ENCODE assay signal across 8 mouse cellular contexts in genomic region chr11:83465976-83466375, GRCm38 (mm10). TPM values are rescaled to one million over a fixed set of nuclear protein-coding genes. Genes with fewer than 3 reads are reported as not detected.
DNase-seq lines count a peak whose midpoint lies in the region; ATAC-seq lines count a peak whose summit lies in the region.

No protein-coding gene starts in this region.

- no peaks in the 10 kb centered on the region for H3K36me3 ChIP-seq in embryonic facial prominence, embryonic 14.5 days (ENCODE audit: control insufficient read depth, insufficient read depth, low read length)
- no peaks in the 10 kb centered on the region for H3K36me3 ChIP-seq in embryonic facial prominence, embryonic 10.5 days (replicated peaks)
- no peaks in the 10 kb centered on the region for H3K36me3 ChIP-seq in midbrain, embryonic 14.5 days (ENCODE audit: control insufficient read depth, insufficient read depth, low read length)
- no peaks in the 10 kb centered on the region for H3K36me3 ChIP-seq in midbrain, embryonic 10.5 days
- no peaks in the 10 kb centered on the region for H3K36me3 ChIP-seq in heart, embryonic 16.5 days (ENCODE audit: control insufficient read depth, insufficient read depth)

- H3K27me3 ChIP-seq in embryonic facial prominence, embryonic 14.5 days (replicated peaks; ENCODE audit: control insufficient read depth, insufficient read depth, low read length): peaks cover 23% of the 10 kb centered on the region
- H3K27me3 ChIP-seq in embryonic facial prominence, embryonic 10.5 days (replicated peaks; ENCODE audit: low read depth, poor library complexity, severe bottlenecking): peaks cover 75% of the 10 kb centered on the region
- peaks cover 33% of the 10 kb centered on the region for H3K27me3 ChIP-seq in midbrain, embryonic 14.5 days (ENCODE audit: control insufficient read depth, insufficient read depth, low read length)
- H3K27me3 ChIP-seq in midbrain, embryonic 10.5 days (ENCODE audit: low read depth, poor library complexity, severe bottlenecking): peaks cover 91% of the 10 kb centered on the region
- H3K27me3 ChIP-seq in heart, embryonic 16.5 days (ENCODE audit: control insufficient read depth, insufficient read depth, low read length): peaks cover 17% of the 10 kb centered on the region

- H3K9ac ChIP-seq in embryonic facial prominence, embryonic 14.5 days (ENCODE audit: low read depth, low read length): no peak overlapping the region
- no peak overlapping the region for H3K9ac ChIP-seq in midbrain, embryonic 14.5 days (replicated peaks; ENCODE audit: low read length)
- no peak overlapping the region for H3K9ac ChIP-seq in heart, embryonic 16.5 days (ENCODE audit: low read length)

- H3K27ac ChIP-seq in embryonic facial prominence, embryonic 14.5 days (replicated peaks; ENCODE audit: low read depth, low read length): peak overlapping the region; percentile 28; the same call in 1 of the 2 replicates
- no peak overlapping the region for H3K27ac ChIP-seq in embryonic facial prominence, embryonic 10.5 days (replicated peaks)
- H3K27ac ChIP-seq in midbrain, embryonic 14.5 days (replicated peaks; ENCODE audit: low read depth, low read length): no peak overlapping the region
- H3K27ac ChIP-seq in midbrain, embryonic 10.5 days (replicated peaks): no peak overlapping the region
- peak overlapping the region; percentile 29 for H3K27ac ChIP-seq in heart, embryonic 16.5 days (ENCODE audit: low read length)

- DNase-seq in embryonic facial prominence, embryonic 14.5 days (ENCODE audit: low spot score): peak; percentile 48
- no peak for DNase-seq in embryonic facial prominence, embryonic 10.5 days (ENCODE audit: low spot score)
- DNase-seq in midbrain, embryonic 14.5 days: peak; percentile 32
- DNase-seq in midbrain, embryonic 10.5 days (ENCODE audit: low spot score): no peak
- peak; percentile 83 for DNase-seq in lung, postnatal 25 days (ENCODE audit: low spot score)
- DNase-seq in testis, postnatal 10 days (ENCODE audit: low spot score): no peak
- DNase-seq in layer of hippocampus, adult 8-10 months (ENCODE audit: low spot score in 2 of 2): no peak

- H3K9me3 ChIP-seq in embryonic facial prominence, embryonic 14.5 days (ENCODE audit: control insufficient read depth, low read length): no peaks in the 10 kb centered on the region
- H3K9me3 ChIP-seq in embryonic facial prominence, embryonic 10.5 days: no peaks in the 10 kb centered on the region
- no peaks in the 10 kb centered on the region for H3K9me3 ChIP-seq in midbrain, embryonic 14.5 days (ENCODE audit: control insufficient read depth, low read length)
- no peaks in the 10 kb centered on the region for H3K9me3 ChIP-seq in midbrain, embryonic 10.5 days (replicated peaks)
- peaks cover 4% of the 10 kb centered on the region for H3K9me3 ChIP-seq in heart, embryonic 16.5 days (replicated peaks; ENCODE audit: control insufficient read depth, low read length)

- no peak for ATAC-seq in embryonic facial prominence, embryonic 14.5 days (ENCODE audit: low read depth)
- no peak for ATAC-seq in midbrain, embryonic 14.5 days (ENCODE audit: low FRiP score, low TSS enrichment)
- ATAC-seq in heart, embryonic 16.5 days (replicated peaks; ENCODE audit: extremely low read depth, insufficient read depth, low FRiP score): 0 out of 2 replicates have a peak, but pooled peaks have one; percentile 8

- no peak overlapping the region for H3K4me3 ChIP-seq in embryonic facial prominence, embryonic 14.5 days (ENCODE audit: low read depth, low read length)
- H3K4me3 ChIP-seq in embryonic facial prominence, embryonic 10.5 days: no peak overlapping the region
- no peak overlapping the region for H3K4me3 ChIP-seq in midbrain, embryonic 14.5 days (replicated peaks; ENCODE audit: low read depth, low read length)
- H3K4me3 ChIP-seq in midbrain, embryonic 10.5 days: no peak overlapping the region
- H3K4me3 ChIP-seq in heart, embryonic 16.5 days (ENCODE audit: low read length): no peak overlapping the region

- H3K4me1 ChIP-seq in embryonic facial prominence, embryonic 14.5 days (ENCODE audit: control insufficient read depth, insufficient read depth, low read length): peaks cover 8% of the 10 kb centered on the region
- H3K4me1 ChIP-seq in embryonic facial prominence, embryonic 10.5 days: peaks cover 23% of the 10 kb centered on the region
- H3K4me1 ChIP-seq in midbrain, embryonic 14.5 days (ENCODE audit: control insufficient read depth, insufficient read depth, low read length): peaks cover 11% of the 10 kb centered on the region; the same call in 1 of the 2 replicates
- H3K4me1 ChIP-seq in midbrain, embryonic 10.5 days: peaks cover 19% of the 10 kb centered on the region
- peaks cover 29% of the 10 kb centered on the region for H3K4me1 ChIP-seq in heart, embryonic 16.5 days (ENCODE audit: control insufficient read depth, insufficient read depth, low read length)

- WGBS in embryonic facial prominence, embryonic 14.5 days: 19% methylated on average over 2 of the region's 2 CpGs
- 40% methylated on average over 2 of the region's 2 CpGs for WGBS in embryonic facial prominence, embryonic 10.5 days
- WGBS in midbrain, embryonic 14.5 days: 30% methylated on average over 2 of the region's 2 CpGs
- WGBS in midbrain, embryonic 10.5 days: 48% methylated on average over 2 of the region's 2 CpGs
- WGBS in heart, embryonic 16.5 days: 11% methylated on average over 2 of the region's 2 CpGs

- H3K4me2 ChIP-seq in embryonic facial prominence, embryonic 14.5 days (ENCODE audit: low read depth, low read length): no peak overlapping the region
- H3K4me2 ChIP-seq in midbrain, embryonic 14.5 days (ENCODE audit: low read length): no peak overlapping the region
- H3K4me2 ChIP-seq in heart, embryonic 16.5 days (ENCODE audit: low read depth, low read length): peak overlapping the region; percentile 9; the same call in 1 of the 2 replicates

RNA-seq across cellular contexts. Expression of gene Mmp28, which starts 3.1 kb away (rescaled TPM):
- polyA plus RNA-seq in embryonic facial prominence, embryonic 14.5 days (2014; fragmentation: Nextera tagmentation; extraction: Ambion mirVana): 4.3 and 4.7 TPM in 2 replicates
- polyA plus RNA-seq in embryonic facial prominence, embryonic 10.5 days (2016; fragmentation: Nextera tagmentation; extraction: Ambion mirVana): 1.3 and 1.5 TPM in 2 replicates
- polyA plus RNA-seq in midbrain, embryonic 14.5 days (2014; fragmentation: Nextera tagmentation; extraction: Ambion mirVana): 1.6 and 2.7 TPM in 2 replicates
- polyA plus RNA-seq in midbrain, embryonic 10.5 days (2016; fragmentation: Nextera tagmentation; extraction: Ambion mirVana): 1.2 and 1.6 TPM in 2 replicates
- 3.5 TPM in 2 replicates for polyA plus RNA-seq in heart, embryonic 16.5 days (2015; fragmentation: Nextera tagmentation; extraction: Ambion mirVana)
- total RNA-seq in layer of hippocampus, adult 8-10 months (2022): 1 to 10 TPM; 2.9 to 3.8 (median 3.7) TPM

RNA-seq across cellular contexts. Expression of gene Taf15, which starts 6.9 kb away (rescaled TPM):
- polyA plus RNA-seq in embryonic facial prominence, embryonic 14.5 days (2014; fragmentation: Nextera tagmentation; extraction: Ambion mirVana): 7.6 and 9.4 TPM in 2 replicates
- polyA plus RNA-seq in embryonic facial prominence, embryonic 10.5 days (2016; fragmentation: Nextera tagmentation; extraction: Ambion mirVana): 12.4 and 12.7 TPM in 2 replicates
- polyA plus RNA-seq in midbrain, embryonic 14.5 days (2014; fragmentation: Nextera tagmentation; extraction: Ambion mirVana): 13.7 and 17.0 TPM in 2 replicates
- polyA plus RNA-seq in midbrain, embryonic 10.5 days (2016; fragmentation: Nextera tagmentation; extraction: Ambion mirVana): 11.2 and 12.6 TPM in 2 replicates
- 8.3 and 9.5 TPM in 2 replicates for polyA plus RNA-seq in heart, embryonic 16.5 days (2015; fragmentation: Nextera tagmentation; extraction: Ambion mirVana)
- total RNA-seq in layer of hippocampus, adult 8-10 months (2022): 10 to 100 TPM; 67.6 to 80.2 (median 69.6) TPM

RNA-seq across cellular contexts. Expression of gene 1700020L24Rik, which starts 28.5 kb away (rescaled TPM):
- 0.54 and 0.77 TPM in 2 replicates for polyA plus RNA-seq in embryonic facial prominence, embryonic 14.5 days (2014; fragmentation: Nextera tagmentation; extraction: Ambion mirVana)
- 0.68 TPM in 1 of 2 replicates, not detected in the other for polyA plus RNA-seq in embryonic facial prominence, embryonic 10.5 days (2016; fragmentation: Nextera tagmentation; extraction: Ambion mirVana)
- polyA plus RNA-seq in midbrain, embryonic 14.5 days (2014; fragmentation: Nextera tagmentation; extraction: Ambion mirVana): 0.69 and 1.2 TPM in 2 replicates
- polyA plus RNA-seq in midbrain, embryonic 10.5 days (2016; fragmentation: Nextera tagmentation; extraction: Ambion mirVana): 0.54 TPM in 1 of 2 replicates, not detected in the other
- 1.4 and 1.5 TPM in 2 replicates for polyA plus RNA-seq in heart, embryonic 16.5 days (2015; fragmentation: Nextera tagmentation; extraction: Ambion mirVana)
- total RNA-seq in layer of hippocampus, adult 8-10 months (2022): under 1 TPM in 2 of 4 experiments, not detected in 2; 0.40 to 0.51 TPM

RNA-seq across cellular contexts. Expression of gene Gas2l2, which starts 36.7 kb away (rescaled TPM):
- polyA plus RNA-seq in embryonic facial prominence, embryonic 14.5 days (2014; fragmentation: Nextera tagmentation; extraction: Ambion mirVana): 0.08 and 0.38 TPM in 2 replicates
- not detected in 2 replicates for polyA plus RNA-seq in embryonic facial prominence, embryonic 10.5 days (2016; fragmentation: Nextera tagmentation; extraction: Ambion mirVana)
- polyA plus RNA-seq in midbrain, embryonic 14.5 days (2014; fragmentation: Nextera tagmentation; extraction: Ambion mirVana): 0.11 and 0.18 TPM in 2 replicates
- 0.09 TPM in 1 of 2 replicates, not detected in the other for polyA plus RNA-seq in midbrain, embryonic 10.5 days (2016; fragmentation: Nextera tagmentation; extraction: Ambion mirVana)
- polyA plus RNA-seq in heart, embryonic 16.5 days (2015; fragmentation: Nextera tagmentation; extraction: Ambion mirVana): 0.11 and 0.12 TPM in 2 replicates
- under 1 TPM; 0.43 to 0.56 (median 0.48) TPM for total RNA-seq in layer of hippocampus, adult 8-10 months (2022)

RNA-seq across cellular contexts. Expression of gene Heatr9, which starts 56.0 kb away (rescaled TPM):
- not detected in 2 replicates for polyA plus RNA-seq in embryonic facial prominence, embryonic 14.5 days (2014; fragmentation: Nextera tagmentation; extraction: Ambion mirVana)
- not detected in 2 replicates for polyA plus RNA-seq in embryonic facial prominence, embryonic 10.5 days (2016; fragmentation: Nextera tagmentation; extraction: Ambion mirVana)
- not detected in 2 replicates for polyA plus RNA-seq in midbrain, embryonic 14.5 days (2014; fragmentation: Nextera tagmentation; extraction: Ambion mirVana)
- polyA plus RNA-seq in midbrain, embryonic 10.5 days (2016; fragmentation: Nextera tagmentation; extraction: Ambion mirVana): not detected in 2 replicates
- 0.07 TPM in 1 of 2 replicates, not detected in the other for polyA plus RNA-seq in heart, embryonic 16.5 days (2015; fragmentation: Nextera tagmentation; extraction: Ambion mirVana)
- total RNA-seq in layer of hippocampus, adult 8-10 months (2022): not detected

Comparison
In these comparisons a context has a peak if more than half of its experiments do, and no peak if none do; other contexts are left out.
1. DNase-seq: peak in embryonic facial prominence, embryonic 14.5 days (single experiment), midbrain, embryonic 14.5 days (single experiment) and lung, postnatal 25 days (single experiment); none in embryonic facial prominence, embryonic 10.5 days (single experiment), midbrain, embryonic 10.5 days (single experiment), testis, postnatal 10 days (single experiment) and layer of hippocampus, adult 8-10 months (0 of 2).
2. H3K27ac ChIP-seq: peak in embryonic facial prominence, embryonic 14.5 days (single experiment) and heart, embryonic 16.5 days (single experiment); none in embryonic facial prominence, embryonic 10.5 days (single experiment), midbrain, embryonic 14.5 days (single experiment) and midbrain, embryonic 10.5 days (single experiment).